Mouse (Mus musculus) embryo, embryonic 10 days (tissue): ENCODE measurements at regions not wholly inside any gene's neighbourhood (a gene's known extent, or its start where the extent isn't known, plus 50 kb on each side); places are given as distances from the start of the nearest gene placed in this dataset.
A peak's percentile ranks its signal among the peaks of the same experiment; 100 is the strongest.

Source experiments
- DNase-seq: peaks from one replicate; pipeline ENCODE4 v3.0.0-alpha.2; 2015; ENCODE audit warnings: low spot score

- DNase-seq: no peak
Observed at GRCm38 (mm10) chr14:67139674-67140073, 1130.7 kb upstream of the Gulo start.

GRCm38 (mm10) chr14:67139152-67139551, 1130.1 kb upstream of the Gulo start:
- DNase-seq: no peak

- no peak for DNase-seq
Observed at GRCm38 (mm10) chr14:67136141-67136498, 1127.1 kb upstream of the Gulo start.

- DNase-seq: peak; percentile 40
Observed at GRCm38 (mm10) chr14:67135221-67136140, 1126.5 kb upstream of the Gulo start.

GRCm38 (mm10) chr14:67133221-67133620, 1124.2 kb upstream of the Gulo start:
- no peak for DNase-seq

- DNase-seq: no peak
Observed at GRCm38 (mm10) chr14:67127118-67127517, 1118.1 kb upstream of the Gulo start.

GRCm38 (mm10) chr14:67126254-67126653, 1117.2 kb upstream of the Gulo start:
- no peak for DNase-seq

- DNase-seq: no peak
Observed at GRCm38 (mm10) chr14:67123300-67123699, 1114.3 kb upstream of the Gulo start.
